Mouse (Mus musculus) ovary, postnatal 10 days (tissue): ENCODE data around the gene Gpr68.

Experiments
- DNase-seq: peaks from one replicate; pipeline ENCODE4 v3.0.0; 2022; ENCODE audit warnings: low spot score

Gene Gpr68

DNA sequence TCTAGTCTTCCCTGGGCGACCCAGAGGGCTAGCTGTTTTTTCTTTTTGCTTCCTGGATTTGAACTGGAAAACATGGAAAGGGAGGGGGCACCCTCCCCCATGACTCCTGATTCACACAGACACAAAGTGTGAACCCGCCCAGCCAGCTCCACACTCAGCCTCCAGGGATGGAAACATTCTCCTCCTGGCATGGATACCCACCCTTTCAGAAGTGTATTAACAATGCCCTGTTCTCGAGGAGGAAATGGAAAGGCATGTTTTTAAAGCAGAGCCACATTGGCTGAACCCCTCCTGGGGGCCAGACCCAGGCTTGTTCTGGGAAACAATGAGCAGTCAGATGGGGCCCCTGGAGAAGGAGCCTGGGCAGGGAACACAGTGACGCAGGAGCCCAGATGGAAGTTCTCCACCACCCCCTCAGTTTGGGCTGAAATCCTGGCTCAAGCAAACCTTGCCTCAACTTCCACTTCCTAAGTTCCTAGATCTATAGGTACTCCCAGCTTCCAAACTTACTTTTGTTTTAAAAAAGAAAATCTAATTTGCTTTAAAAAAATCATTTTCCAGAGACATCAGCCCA lies 39.9 kb downstream of the Gpr68 start:
- no peak for DNase-seq

- no peak for DNase-seq
Observed at GRCm38 (mm10) chr12:100867097-100867496, 40.9 kb downstream of the Gpr68 start.

- no peak for DNase-seq
Observed at GRCm38 (mm10) chr12:100865509-100866078, 42.4 kb downstream of the Gpr68 start.

- no peak for DNase-seq
Observed at GRCm38 (mm10) chr12:100865072-100865471, 42.9 kb downstream of the Gpr68 start.

DNA sequence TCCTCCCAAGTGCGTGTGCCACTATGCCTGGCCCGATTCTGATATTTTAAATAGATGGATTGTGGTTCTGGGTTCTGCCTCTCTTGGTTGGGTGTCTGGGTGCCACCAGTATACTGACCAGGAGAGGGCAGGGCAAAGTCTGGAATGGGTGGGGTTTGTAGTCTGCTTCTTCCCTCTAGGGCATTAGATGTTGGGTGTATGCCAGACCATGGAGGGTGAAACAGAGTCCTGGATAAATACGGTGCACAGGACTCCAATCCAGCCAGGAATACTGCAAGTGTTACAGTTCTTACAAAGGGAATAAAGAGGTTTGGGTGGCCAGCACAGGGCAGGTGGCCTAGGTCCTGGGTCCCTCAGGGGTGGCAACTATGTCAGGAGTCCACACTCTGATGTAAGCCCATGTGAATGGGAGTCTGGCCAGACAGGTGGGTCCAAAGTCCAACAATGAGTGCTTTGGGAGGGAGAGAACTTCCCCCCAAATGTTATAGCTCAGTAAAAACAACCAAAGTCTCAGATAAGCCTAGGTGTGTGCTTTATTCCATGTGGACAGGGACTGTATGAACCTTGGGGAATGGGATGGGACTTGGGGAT lies 45.0 kb downstream of the Gpr68 start:
- DNase-seq, result no peak

DNA sequence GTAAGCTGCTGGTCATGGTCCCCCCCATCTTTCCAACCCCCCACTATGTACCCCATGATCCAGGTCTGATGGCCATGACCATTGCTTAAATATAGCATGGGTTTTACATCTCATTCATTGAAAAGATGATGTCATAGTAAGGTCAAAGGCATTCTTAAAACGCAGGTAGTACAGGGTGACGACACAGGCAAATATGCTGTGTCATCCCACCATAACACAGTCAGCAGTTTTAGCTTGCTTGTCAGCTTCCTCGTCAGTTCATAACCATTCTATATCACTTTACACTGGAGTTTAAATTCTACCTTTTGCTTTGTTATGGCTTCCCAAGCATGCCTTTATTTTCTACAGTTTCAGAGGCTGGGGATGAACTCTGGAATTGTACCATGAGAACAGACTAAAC lies 45.7 kb downstream of the Gpr68 start:
- no peak for DNase-seq

GRCm38 (mm10) chr12:100857791-100858190 lies 50.2 kb downstream of the Gpr68 start:
- no peak for DNase-seq

GRCm38 (mm10) chr12:100856337-100856736 lies 51.7 kb downstream of the Gpr68 start:
- DNase-seq, result no peak

DNA sequence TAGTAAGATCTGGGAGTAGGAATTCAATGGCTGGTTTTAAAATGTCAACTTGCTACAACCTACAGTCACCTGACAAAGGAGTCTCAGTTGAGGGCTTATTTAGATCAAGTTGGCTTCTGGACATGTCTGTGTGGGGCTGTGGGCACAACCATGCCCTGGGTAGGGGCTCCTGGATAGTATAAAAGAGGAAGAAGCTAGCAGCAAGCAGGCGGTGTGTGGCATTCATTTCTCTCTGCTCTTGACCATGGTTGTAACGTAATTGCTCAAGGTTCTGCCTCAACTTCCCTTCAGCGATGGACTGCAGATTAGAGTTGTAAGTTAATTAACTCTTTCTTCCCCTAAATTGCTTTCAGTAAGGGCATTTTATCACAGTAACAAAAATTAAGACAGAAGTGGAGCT lies 55.6 kb downstream of the Gpr68 start:
- DNase-seq, result no peak

GRCm38 (mm10) chr12:100849421-100850138 lies 58.4 kb downstream of the Gpr68 start:
- no peak for DNase-seq

GRCm38 (mm10) chr12:100847437-100848080 lies 60.4 kb downstream of the Gpr68 start:
- no peak for DNase-seq

GRCm38 (mm10) chr12:100846566-100846965 lies 61.4 kb downstream of the Gpr68 start:
- DNase-seq, result no peak

- DNase-seq, result no peak
Observed at GRCm38 (mm10) chr12:100845829-100846228, 62.2 kb downstream of the Gpr68 start.

DNA sequence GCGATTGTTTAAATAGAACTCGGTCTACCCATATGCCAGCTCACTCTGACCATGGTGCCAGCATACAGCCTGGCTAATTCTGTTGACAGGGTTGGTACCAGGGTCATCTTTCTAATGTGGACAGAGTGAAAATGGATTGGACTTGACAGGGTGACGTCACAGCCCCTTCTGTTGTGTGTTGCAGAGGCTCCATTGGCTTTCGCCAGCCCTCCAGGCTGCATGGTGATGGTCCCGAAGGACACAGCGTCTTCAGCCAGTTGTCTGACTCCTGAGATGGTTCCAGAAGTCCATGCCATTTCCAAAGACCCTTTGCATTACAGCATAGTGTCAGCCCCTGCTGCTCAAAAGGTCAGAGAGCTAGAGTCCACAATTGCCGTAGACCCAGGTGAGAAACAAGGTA lies 63.5 kb downstream of the Gpr68 start:
- no peak for DNase-seq

DNA sequence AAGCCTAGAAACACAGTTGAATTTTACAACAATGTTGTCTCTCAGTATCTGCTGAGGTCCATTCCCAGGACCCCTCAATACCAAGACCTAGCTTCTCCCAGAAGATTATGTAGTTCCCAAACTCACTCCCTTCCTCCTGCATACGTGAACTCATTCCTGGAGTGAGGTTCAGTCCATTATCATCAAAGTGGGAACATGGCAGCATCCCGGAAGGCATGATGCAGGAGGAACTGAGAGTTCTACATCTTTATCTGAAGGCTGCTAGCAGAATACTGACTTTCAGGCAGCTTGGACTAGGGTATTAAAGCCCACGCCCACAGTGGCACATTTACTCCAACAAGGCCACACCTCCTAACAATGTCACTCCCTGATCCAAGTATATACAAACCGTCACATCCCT lies 64.8 kb downstream of the Gpr68 start:
- DNase-seq, result no peak

DNA sequence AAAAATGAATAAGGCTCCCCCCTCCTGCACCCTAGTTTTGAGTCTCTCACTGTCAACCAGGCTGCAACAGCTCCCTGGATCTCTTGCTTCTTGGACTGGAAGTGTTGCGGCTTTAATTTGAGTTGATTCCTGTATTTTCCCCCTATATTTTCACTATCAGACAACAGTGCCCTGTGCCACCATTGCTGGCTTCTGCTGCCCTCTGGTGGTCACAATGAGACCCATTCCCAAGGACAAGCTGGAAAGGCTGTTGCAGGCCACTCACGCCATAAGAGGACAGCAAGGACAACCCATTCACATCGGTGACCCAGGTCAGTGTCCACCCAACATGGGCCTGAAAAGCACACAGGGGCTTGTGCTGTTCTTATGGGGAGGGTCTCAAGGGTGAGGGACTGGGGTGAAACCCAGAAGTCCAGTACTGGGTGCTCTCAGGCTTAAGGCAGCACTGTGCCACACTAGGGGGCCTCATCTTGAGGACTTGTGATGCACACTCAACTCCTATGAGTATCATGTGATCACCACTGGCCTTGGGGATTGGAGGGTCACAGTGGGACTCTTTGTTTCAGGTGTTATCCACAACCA lies 66.7 kb downstream of the Gpr68 start:
- peak; percentile 76 for DNase-seq

DNA sequence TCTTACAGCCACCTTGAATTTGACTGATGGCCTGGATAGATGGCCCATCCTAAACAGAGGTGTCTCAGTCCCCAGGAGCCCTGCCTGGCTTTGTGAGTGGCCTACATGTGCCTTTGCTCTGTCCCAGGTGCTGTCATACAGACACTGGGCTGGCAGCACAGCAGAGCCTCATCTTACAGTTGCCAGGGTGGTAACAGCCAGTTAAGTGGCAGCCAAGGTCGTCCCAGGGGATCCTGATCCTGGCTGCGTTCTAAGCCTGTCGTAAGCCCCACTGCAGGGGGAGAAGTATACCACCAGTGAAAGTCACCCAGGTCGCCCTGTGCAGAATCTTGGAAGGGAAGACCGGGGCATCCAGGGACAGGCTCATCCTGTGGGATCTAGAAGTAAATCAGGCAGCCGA lies 68.1 kb downstream of the Gpr68 start:
- DNase-seq, result no peak

DNA sequence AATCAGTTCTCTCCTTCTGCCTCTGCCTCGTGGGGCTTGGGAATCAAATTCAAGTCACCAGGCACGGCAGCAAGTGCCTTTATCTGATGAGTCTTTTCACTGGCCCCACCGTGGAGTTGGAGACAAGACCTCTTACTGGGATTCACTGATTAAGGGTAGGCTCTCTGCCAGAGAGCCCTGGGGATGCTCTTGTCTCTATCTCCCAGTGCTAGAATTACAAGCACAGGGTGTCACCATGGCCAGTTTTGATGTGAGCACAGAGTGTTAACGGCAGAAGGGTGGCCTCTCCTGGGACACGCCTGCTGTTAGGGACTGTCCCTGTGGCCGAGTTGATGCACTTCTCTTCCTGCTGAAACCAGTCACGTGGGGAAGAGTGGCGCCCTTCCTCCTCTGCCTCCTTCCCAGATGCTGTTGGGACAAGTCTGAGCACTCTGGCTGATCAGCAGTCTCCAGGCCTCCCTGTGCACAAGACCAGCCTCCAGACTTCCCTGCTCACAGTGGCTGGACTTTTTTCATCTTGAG lies 68.9 kb downstream of the Gpr68 start:
- DNase-seq, result no peak

DNA sequence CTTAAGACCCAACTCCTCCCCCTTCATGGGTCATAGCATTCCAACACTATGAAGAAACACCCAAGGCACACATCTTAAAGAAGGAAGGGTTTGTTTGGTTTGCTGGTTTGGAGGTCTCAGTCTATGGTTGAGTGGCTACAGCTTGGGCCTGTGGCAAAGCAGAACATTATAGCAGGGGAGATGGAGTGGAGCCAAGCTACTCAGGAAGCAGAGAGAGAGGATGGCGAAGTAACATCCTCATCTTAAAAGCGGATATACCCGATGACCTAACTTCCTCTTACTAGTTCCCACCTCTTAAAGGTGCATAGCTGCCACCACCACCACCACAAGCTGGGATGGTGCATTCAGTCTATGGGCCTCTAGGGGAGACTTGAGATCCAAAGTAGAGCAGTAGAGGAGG lies 70.8 kb downstream of the Gpr68 start:
- DNase-seq, result no peak

GRCm38 (mm10) chr12:100831629-100832325 lies 76.2 kb downstream of the Gpr68 start:
- no peak for DNase-seq

- DNase-seq, result no peak
Observed at GRCm38 (mm10) chr12:100831021-100831420, 77.0 kb downstream of the Gpr68 start.
